Mouse (Mus musculus) MEL (cell line): Measurements from ENCODE around the gene Fndc5.

ENCODE experiments used
- BHLHE40 ChIP-seq: IDR thresholded peaks from 2 replicates; pipeline ENCODE4 v1.6.1; 2012; ENCODE audit warnings: low read depth, mild to moderate bottlenecking, inconsistent platforms, low read length, improper control_type of control experiment, borderline replicate concordance
- CTCF ChIP-seq, 3 experiments: IDR thresholded peaks in 2 of 3; conservative IDR thresholded peaks in 1 of 3; 2 replicates each; pipeline ENCODE4 v1.5.1; 2011 to 2012; ENCODE audit warnings: low read length in 3 of 3, low read depth in 2 of 3, mild to moderate bottlenecking in 2 of 3, improper control_type of control experiment in 1 of 3, inconsistent platforms in 1 of 3, mixed read lengths in 1 of 3, moderate library complexity in 1 of 3; ENCODE audit not compliant: control insufficient read depth in 1 of 3, insufficient read depth in 1 of 3, poor library complexity in 1 of 3, severe bottlenecking in 1 of 3
- EP300 ChIP-seq, 2 experiments: IDR thresholded peaks; 2 replicates each; pipeline ENCODE4 v1.6.1; 2011; ENCODE audit warnings: improper control_type of control experiment in 2 of 2, low read length in 2 of 2, low read depth in 1 of 2, mild to moderate bottlenecking in 1 of 2
- HCFC1 ChIP-seq: IDR thresholded peaks from 2 replicates; pipeline ENCODE4 v1.6.1; 2012; ENCODE audit warnings: low read depth, mild to moderate bottlenecking, inconsistent platforms, low read length, improper control_type of control experiment, moderate library complexity
- KAT2A ChIP-seq: conservative IDR thresholded peaks from 2 replicates; pipeline ENCODE4 v1.6.1; 2012; ENCODE audit warnings: low read depth, low read length, improper control_type of control experiment, inconsistent platforms
- MAFK ChIP-seq: IDR thresholded peaks from 2 replicates; pipeline ENCODE4 v1.6.1; 2011; ENCODE audit warnings: low read depth, mild to moderate bottlenecking, low read length, improper control_type of control experiment, borderline replicate concordance
- MYC ChIP-seq: IDR thresholded peaks from 2 replicates; pipeline ENCODE4 v1.6.1; 2011; ENCODE audit warnings: low read depth, mild to moderate bottlenecking, low read length, improper control_type of control experiment, moderate library complexity
- POLR2A ChIP-seq, 2 experiments: IDR thresholded peaks; 2 replicates each; pipeline ENCODE4 v1.6.1; 2011 to 2012; ENCODE audit warnings: low read length in 2 of 2, mild to moderate bottlenecking in 2 of 2, control low read depth in 1 of 2, improper control_type of control experiment in 1 of 2, low read depth in 1 of 2, moderate library complexity in 1 of 2; ENCODE audit not compliant: control insufficient read depth in 1 of 2, insufficient read depth in 1 of 2, poor library complexity in 1 of 2
- RAD21 ChIP-seq: IDR thresholded peaks from 2 replicates; pipeline ENCODE4 v1.6.1; 2011; ENCODE audit warnings: mild to moderate bottlenecking, low read depth, low read length, improper control_type of control experiment
- TBP ChIP-seq: IDR thresholded peaks from 2 replicates; pipeline ENCODE4 v1.8.0; 2011; ENCODE audit warnings: low read depth, low read length, improper control_type of control experiment
- TCF12 ChIP-seq: IDR thresholded peaks from 2 replicates; pipeline ENCODE4 v1.6.1; 2014; ENCODE audit warnings: low read depth, mild to moderate bottlenecking, inconsistent platforms, low read length, improper control_type of control experiment, moderate library complexity
- ZC3H11A ChIP-seq: IDR thresholded peaks from 2 replicates; pipeline ENCODE4 v1.6.1; 2012; ENCODE audit warnings: low read depth, mild to moderate bottlenecking, inconsistent platforms, low read length, improper control_type of control experiment
- ZMIZ1 ChIP-seq: IDR thresholded peaks from 2 replicates; pipeline ENCODE4 v1.6.1; 2012; ENCODE audit warnings: low read depth, mild to moderate bottlenecking, inconsistent platforms, low read length, improper control_type of control experiment, moderate library complexity
- ZNF384 ChIP-seq: IDR thresholded peaks from 2 replicates; pipeline ENCODE4 v1.6.1; 2012; ENCODE audit warnings: low read depth, mild to moderate bottlenecking, inconsistent platforms, low read length, improper control_type of control experiment

DNA sequence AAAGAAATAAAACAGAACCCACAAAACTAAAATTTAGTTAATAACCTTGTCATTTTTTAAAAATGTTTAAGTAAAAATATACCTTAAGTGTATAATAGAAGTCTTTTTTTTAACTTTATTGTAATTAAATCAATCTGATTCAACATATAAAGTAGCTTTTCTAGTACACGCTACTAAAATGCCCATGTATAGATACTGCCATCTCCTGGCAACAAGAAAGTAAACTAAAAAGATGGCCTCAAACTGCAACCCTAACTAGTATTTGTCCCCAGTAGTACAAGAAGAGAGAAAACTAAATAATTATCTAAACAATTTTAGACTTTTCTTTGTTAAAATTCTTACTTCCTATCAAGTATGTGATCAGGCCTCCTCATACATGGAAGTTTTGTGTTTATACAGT is 42.8 kb downstream of the Fndc5 start:
- TF ChIP-seq CTCF (IDR thresholded peaks at IDR 0.05 in 2 of 3, conservative IDR thresholded peaks at IDR 0.05 in 1 of 3; ENCODE audit: control insufficient read depth in 1 of 3, insufficient read depth in 1 of 3, low read depth in 2 of 3, low read length in 3 of 3, poor library complexity in 1 of 3, severe bottlenecking in 1 of 3) (peak in 1 of 3 experiments; percentile 55; a peak in 2 of 6 replicates), POLR2A (IDR thresholded peaks at IDR 0.05; ENCODE audit: control insufficient read depth in 1 of 2, insufficient read depth in 1 of 2, low read depth in 1 of 2, low read length in 2 of 2, poor library complexity in 1 of 2) (no peak), ZNF384 (no peak), TCF12 (no peak), MAFK (no peak), ZC3H11A (no peak), TBP (no peak), RAD21 (peak; percentile 55), HCFC1 (no peak), ZMIZ1 (no peak), MYC (no peak), BHLHE40 (no peak), KAT2A (no peak), EP300 (IDR thresholded peaks at IDR 0.05; ENCODE audit: low read depth in 1 of 2, low read length in 2 of 2) (no peak)
